Mouse (Mus musculus): ENCODE data around the gene Mcm9. TPM values are rescaled to one million over a fixed set of nuclear protein-coding genes. Genes with fewer than 3 reads are reported as not detected.

Gene Mcm9
- polyA plus RNA-seq, 1 experiment from 2014 or later = 14.1 TPM

DNA sequence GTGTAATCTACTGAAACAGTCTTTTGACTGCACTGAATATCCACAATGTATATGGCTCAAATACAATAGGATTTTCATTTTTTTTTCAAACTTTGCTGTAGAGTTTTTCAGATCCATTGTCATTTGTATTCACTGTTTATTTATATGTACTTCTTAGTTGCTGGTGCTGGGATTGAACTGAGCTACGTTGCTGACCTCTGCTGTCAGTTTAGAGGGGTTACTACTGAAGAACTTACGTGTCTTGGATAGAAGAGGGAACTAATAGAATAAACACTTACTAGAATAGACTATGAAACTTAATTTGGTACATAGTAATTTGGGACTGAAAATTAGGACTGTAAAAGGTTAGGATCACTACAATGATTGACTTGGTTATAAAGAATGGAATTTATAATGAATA, 24.9 kb downstream of the Mcm9 start:
- WGBS = 78% methylated on average over 2 of the region's 2 CpGs
- H3K36me3 ChIP-seq (replicated peaks) = peaks cover 94% of the 10 kb centered on the region

GRCm38 (mm10) chr10:53598821-53599220, 31.4 kb downstream of the Mcm9 start:
- WGBS = 57% methylated on average over 5 of the region's 5 CpGs
- H3K27ac ChIP-seq (replicated peaks) = 0 out of 2 replicates have a peak overlapping the region, but pooled peaks have one; percentile 2
- H3K36me3 ChIP-seq (replicated peaks) = peaks cover 44% of the 10 kb centered on the region
- H3K27me3 ChIP-seq (replicated peaks; ENCODE audit: low read depth, poor library complexity, severe bottlenecking) = no peaks in the 10 kb centered on the region
- DNase-seq (ENCODE audit: low spot score) = peak; percentile 9
- H3K4me1 ChIP-seq = peaks cover 25% of the 10 kb centered on the region
- H3K4me3 ChIP-seq = peak overlapping the region; percentile 95
- no peaks in the 10 kb centered on the region for H3K9me3 ChIP-seq

More for the DNA sequence above, 24.9 kb downstream of the Mcm9 start:
- no peaks in the 10 kb centered on the region for H3K9me3 ChIP-seq
- H3K27me3 ChIP-seq (replicated peaks; ENCODE audit: low read depth, poor library complexity, severe bottlenecking) = no peaks in the 10 kb centered on the region
- no peak overlapping the region for H3K27ac ChIP-seq (replicated peaks)
- no peak for DNase-seq (ENCODE audit: low spot score)
- no peaks in the 10 kb centered on the region for H3K4me1 ChIP-seq
- H3K4me3 ChIP-seq = no peak overlapping the region

GRCm38 (mm10) chr10:53597121-53597881, 32.9 kb downstream of the Mcm9 start:
- under 1% methylated on average over 99 of the region's 99 CpGs for WGBS
- H3K4me1 ChIP-seq = peaks cover 25% of the 10 kb centered on the region
- no peaks in the 10 kb centered on the region for H3K9me3 ChIP-seq
- no peak for DNase-seq (ENCODE audit: low spot score)
- peak overlapping the region; percentile 95 for H3K4me3 ChIP-seq
- H3K27me3 ChIP-seq (replicated peaks; ENCODE audit: low read depth, poor library complexity, severe bottlenecking) = no peaks in the 10 kb centered on the region
- peaks cover 29% of the 10 kb centered on the region for H3K36me3 ChIP-seq (replicated peaks)
- H3K27ac ChIP-seq (replicated peaks) = peak overlapping the region; percentile 98

- Histone ChIP-seq H3K27ac (replicated peaks) (peak within 1 kb of the TSS; percentile 98), H3K4me1 (peaks cover 25% of the 10 kb centered on the region), H3K4me3 (peak within 1 kb of the TSS; percentile 95), H3K27me3 (replicated peaks; ENCODE audit: low read depth, poor library complexity, severe bottlenecking) (no peaks in the 10 kb centered on the region), H3K9me3 (no peaks in the 10 kb centered on the region), H3K36me3 (replicated peaks) (peaks cover 23% of the 10 kb centered on the region)
- peak; percentile 97 for DNase-seq (ENCODE audit: low spot score)
- WGBS = under 1% methylated on average over 52 of the region's 52 CpGs
Measured at GRCm38 (mm10) chr10:53596677-53597120, 33.5 kb downstream of the Mcm9 start, which contains the start of gene Asf1a. Gene Asf1a (plus strand): TSS chr10:53596757.

GRCm38 (mm10) chr10:53595744-53596676, 34.2 kb downstream of the Mcm9 start:
- H3K9me3 ChIP-seq = no peaks in the 10 kb centered on the region
- WGBS = 9% methylated on average over 27 of the region's 27 CpGs
- peaks cover 25% of the 10 kb centered on the region for H3K4me1 ChIP-seq
- DNase-seq (ENCODE audit: low spot score) = no peak
- peak overlapping the region; percentile 95 for H3K4me3 ChIP-seq
- H3K27ac ChIP-seq (replicated peaks) = peak overlapping the region; percentile 98
- H3K27me3 ChIP-seq (replicated peaks; ENCODE audit: low read depth, poor library complexity, severe bottlenecking) = no peaks in the 10 kb centered on the region
- H3K36me3 ChIP-seq (replicated peaks) = peaks cover 17% of the 10 kb centered on the region

GRCm38 (mm10) chr10:53585777-53586176, 44.5 kb downstream of the Mcm9 start:
- Histone ChIP-seq H3K4me1 (peaks cover 6% of the 10 kb centered on the region), H3K27ac (replicated peaks) (no peak overlapping the region), H3K9me3 (no peaks in the 10 kb centered on the region), H3K27me3 (replicated peaks; ENCODE audit: low read depth, poor library complexity, severe bottlenecking) (no peaks in the 10 kb centered on the region), H3K4me3 (no peak overlapping the region), H3K36me3 (replicated peaks) (peaks cover 4% of the 10 kb centered on the region; the same call in 1 of the 2 replicates)
- no peak for DNase-seq (ENCODE audit: low spot score)
- 82% methylated on average over 3 of the region's 3 CpGs for WGBS

GRCm38 (mm10) chr10:53581087-53581486, 49.2 kb downstream of the Mcm9 start:
- H3K36me3 ChIP-seq (replicated peaks) = no peaks in the 10 kb centered on the region
- H3K4me1 ChIP-seq = peaks cover 16% of the 10 kb centered on the region
- peak; percentile 11 for DNase-seq (ENCODE audit: low spot score)
- 25% methylated on average over 11 of the region's 12 CpGs for WGBS
- no peaks in the 10 kb centered on the region for H3K9me3 ChIP-seq
- peak overlapping the region; percentile 49 for H3K27ac ChIP-seq (replicated peaks)
- H3K4me3 ChIP-seq = peak overlapping the region; percentile 53
- H3K27me3 ChIP-seq (replicated peaks; ENCODE audit: low read depth, poor library complexity, severe bottlenecking) = no peaks in the 10 kb centered on the region

DNA sequence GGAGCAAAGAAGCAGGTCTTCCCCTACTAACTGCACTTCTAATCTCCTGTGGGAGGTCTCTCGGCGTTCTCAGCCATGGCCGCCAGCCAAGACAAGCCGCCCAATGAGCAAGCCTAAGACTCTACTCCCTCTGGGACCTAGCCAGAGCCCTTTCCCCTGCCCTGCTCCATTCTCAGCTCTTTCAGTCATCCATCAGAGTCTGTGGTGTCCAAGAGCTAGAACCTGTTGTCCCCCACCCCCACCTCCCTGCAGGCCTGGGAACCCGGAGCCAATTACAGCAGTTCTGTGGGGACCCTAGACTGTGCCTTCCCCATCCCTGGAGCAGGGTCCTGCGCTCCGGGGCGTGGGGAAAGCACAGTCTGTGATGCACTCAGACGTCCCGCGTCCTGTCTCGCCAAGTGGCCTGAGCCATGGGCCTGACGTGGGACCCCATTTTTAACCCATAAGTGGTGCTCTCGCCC, 49.6 kb downstream of the Mcm9 start:
- Histone ChIP-seq H3K36me3 (replicated peaks) (no peaks in the 10 kb centered on the region), H3K27ac (replicated peaks) (peak overlapping the region; percentile 49), H3K4me3 (peak overlapping the region; percentile 53), H3K4me1 (peaks cover 16% of the 10 kb centered on the region), H3K27me3 (replicated peaks; ENCODE audit: low read depth, poor library complexity, severe bottlenecking) (no peaks in the 10 kb centered on the region), H3K9me3 (no peaks in the 10 kb centered on the region)
- peak; percentile 42 for DNase-seq (ENCODE audit: low spot score)
- WGBS = 11% methylated on average over 14 of the region's 14 CpGs

GRCm38 (mm10) chr10:53580137-53580536, 50.1 kb downstream of the Mcm9 start:
- H3K27me3 ChIP-seq (replicated peaks; ENCODE audit: low read depth, poor library complexity, severe bottlenecking) = no peaks in the 10 kb centered on the region
- peak overlapping the region; percentile 49 for H3K27ac ChIP-seq (replicated peaks)
- no peaks in the 10 kb centered on the region for H3K36me3 ChIP-seq (replicated peaks)
- WGBS = 36% methylated on average over 7 of the region's 7 CpGs
- H3K4me3 ChIP-seq = peak overlapping the region; percentile 53
- peak; percentile 32 for DNase-seq (ENCODE audit: low spot score)
- peaks cover 16% of the 10 kb centered on the region for H3K4me1 ChIP-seq
- H3K9me3 ChIP-seq = no peaks in the 10 kb centered on the region

DNA sequence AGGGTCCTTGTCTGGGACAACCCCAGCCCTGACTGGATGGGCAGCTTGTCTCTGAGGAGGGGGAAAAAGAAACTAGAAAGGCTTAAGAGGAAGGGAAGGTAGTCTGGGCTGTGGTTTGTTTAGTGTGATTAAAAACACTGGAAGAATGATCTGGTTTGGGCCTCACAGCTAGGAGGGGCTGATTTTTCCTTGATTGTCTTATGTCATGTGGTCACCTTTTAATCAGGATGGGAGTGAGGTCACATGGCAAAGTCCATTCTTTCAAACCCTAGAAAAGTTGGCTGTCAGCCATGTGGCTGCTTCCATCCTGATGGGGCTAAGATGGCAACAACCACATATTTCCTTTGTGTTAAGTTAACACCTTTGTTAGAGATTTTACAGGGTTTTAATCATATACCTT, 61.7 kb downstream of the Mcm9 start:
- Histone ChIP-seq H3K4me3 (no peak overlapping the region), H3K36me3 (replicated peaks) (peaks cover 2% of the 10 kb centered on the region; the same call in 1 of the 2 replicates), H3K27ac (replicated peaks) (no peak overlapping the region), H3K9me3 (no peaks in the 10 kb centered on the region), H3K4me1 (no peaks in the 10 kb centered on the region), H3K27me3 (replicated peaks; ENCODE audit: low read depth, poor library complexity, severe bottlenecking) (no peaks in the 10 kb centered on the region)
- DNase-seq (ENCODE audit: low spot score) = no peak

DNA sequence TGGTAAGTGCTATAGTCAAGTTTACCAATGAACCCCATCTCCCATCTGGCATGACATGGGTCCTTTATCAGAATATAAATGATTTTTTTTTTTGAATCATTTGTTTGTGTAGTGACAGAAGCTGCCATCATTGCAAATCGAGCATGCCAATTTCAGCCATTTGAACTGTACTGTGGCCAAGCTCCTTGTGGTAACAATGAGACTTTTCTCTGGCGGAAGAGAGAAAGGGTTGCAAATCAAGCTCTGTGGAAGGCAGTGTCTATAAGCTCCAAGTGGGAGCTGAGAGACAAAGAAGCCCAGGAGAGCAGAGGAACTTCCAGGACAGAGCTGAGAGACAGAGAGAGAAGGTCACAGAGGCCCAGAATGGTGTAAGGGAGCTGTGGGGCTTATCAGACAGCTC, 64.7 kb downstream of the Mcm9 start:
- Histone ChIP-seq H3K36me3 (replicated peaks) (peaks cover 3% of the 10 kb centered on the region; the same call in 1 of the 2 replicates), H3K27ac (replicated peaks) (no peak overlapping the region), H3K27me3 (replicated peaks; ENCODE audit: low read depth, poor library complexity, severe bottlenecking) (no peaks in the 10 kb centered on the region), H3K4me1 (no peaks in the 10 kb centered on the region), H3K9me3 (no peaks in the 10 kb centered on the region), H3K4me3 (no peak overlapping the region)
- no peak for DNase-seq (ENCODE audit: low spot score)
- WGBS = 82% methylated on average over 2 of the region's 2 CpGs

- Histone ChIP-seq H3K9me3 (no peaks in the 10 kb centered on the region), H3K27me3 (replicated peaks; ENCODE audit: low read depth, poor library complexity, severe bottlenecking) (no peaks in the 10 kb centered on the region), H3K4me3 (no peak overlapping the region), H3K27ac (replicated peaks) (no peak overlapping the region), H3K4me1 (no peaks in the 10 kb centered on the region), H3K36me3 (replicated peaks) (peaks cover 3% of the 10 kb centered on the region; the same call in 1 of the 2 replicates)
- 82% methylated on average over 5 of the region's 5 CpGs for whole genome bisulfite sequencing
- DNase-seq (ENCODE audit: low spot score) = no peak
Measured at GRCm38 (mm10) chr10:53562001-53562400, 68.2 kb downstream of the Mcm9 start.
